Comparison of ENCODE assay signal across 12 mouse cellular contexts in genomic region chr5:121380692-121381091, GRCm38 (mm10). TPM values are rescaled to one million over a fixed set of nuclear protein-coding genes. Genes with fewer than 3 reads are reported as not detected.
DNase-seq lines count a peak whose midpoint lies in the region; ATAC-seq and TF ChIP-seq lines count a peak whose summit lies in the region.
"Had no signal": no experiment of that assay in that cellular context is flagged by ENCODE, and none has a peak within 500 bp of the region (broad histone marks: within the 10 kb centered on the region; RNA-seq: fewer than 3 reads in every experiment).

No protein-coding gene starts in this region.

- TF ChIP-seq CTCF in left cerebral cortex, adult 2 months (IDR thresholded peaks at IDR 0.05), result peak; percentile 50
- peak; percentile 52 to 74 for TF ChIP-seq CTCF in CH12.LX (conservative IDR thresholded peaks at IDR 0.05 in 1 of 2, IDR thresholded peaks at IDR 0.05 in 1 of 2; ENCODE audit: low read depth in 2 of 2, low read length in 2 of 2)

- no peaks in the 10 kb centered on the region for H3K27me3 ChIP-seq in CH12.LX (replicated peaks)
- H3K27me3 ChIP-seq: heart, embryonic 13.5 days had no signal

- H3K4me3 ChIP-seq in left cerebral cortex, adult 2 months, result no peak overlapping the region
- H3K4me3 ChIP-seq in CH12.LX (replicated peaks in 1 of 3; ENCODE audit: low read depth in 2 of 3, low read length in 2 of 3, poor library complexity in 1 of 3), result no peak overlapping the region
- H3K4me3 ChIP-seq: erythroblast, embryonic 14.5 days; heart, embryonic 13.5 days had no signal

- peaks cover 11 to 26% of the 10 kb centered on the region in 2 experiments for H3K4me1 ChIP-seq in CH12.LX (ENCODE audit: control insufficient read depth in 1 of 2, insufficient read depth in 2 of 2)

- TF ChIP-seq POLR2A in CH12.LX (IDR thresholded peaks at IDR 0.05; ENCODE audit: low read depth, low read length), result no peak

- H3K9me3 ChIP-seq in CH12.LX (replicated peaks; ENCODE audit: low read length), result peaks cover 7% of the 10 kb centered on the region

- peaks cover 19% of the 10 kb centered on the region for H3K79me2 ChIP-seq in CH12.LX (replicated peaks; ENCODE audit: control insufficient read depth, extremely low read depth, insufficient read depth, poor library complexity, severe bottlenecking)

- TF ChIP-seq RAD21 in CH12.LX (IDR thresholded peaks at IDR 0.05; ENCODE audit: low read depth, low read length), result peak; percentile 22

- H3K36me3 ChIP-seq in CH12.LX (replicated peaks in 1 of 2; ENCODE audit: control insufficient read depth in 1 of 2, insufficient read depth in 1 of 2, low read length in 1 of 2), result peaks cover 54 to 67% of the 10 kb centered on the region in 2 experiments

- in situ Hi-C loops in CH12.LX (cut with MboI; ENCODE audit: low pct_ligation_motif_present, low pct_unique_long_range_greater_than_20kb, low sequenced_read_pairs), result loop anchor here (5.0 kb wide), 1 partner anchor 83 kb away; no protein-coding TSS in a partner anchor

- no peak for ATAC-seq in CD4-positive, CD25-positive, alpha-beta regulatory T cell, adult 4 months
- ATAC-seq: hindbrain, embryonic 16.5 days had no signal

- H3K9ac ChIP-seq in CH12.LX (ENCODE audit: insufficient read depth, low read depth), result no peak overlapping the region
- H3K9ac ChIP-seq: heart, embryonic 13.5 days had no signal

- no peak overlapping the region for H3K27ac ChIP-seq in left cerebral cortex, adult 2 months
- H3K27ac ChIP-seq in CH12.LX (ENCODE audit: insufficient read depth, low read depth), result no peak overlapping the region
- H3K27ac ChIP-seq: heart, embryonic 13.5 days; macrophage had no signal

- no peak for TF ChIP-seq EP300 in CH12.LX (IDR thresholded peaks at IDR 0.05; ENCODE audit: low read length)

- intact Hi-C loops in left cerebral cortex, adult 2 months (cut with DNase I), result no loop called here

- DNase-seq in CD4-positive, CD25-positive, alpha-beta regulatory T cell, adult 2 months (ENCODE audit: low read depth, low spot score), result peak; percentile 38
- DNase-seq in left cerebral cortex, adult 2 months (ENCODE audit: extremely low spot score in 1 of 2, low spot score in 2 of 2), result no peak
- no peak for DNase-seq in left cerebral cortex, adult 9 months (ENCODE audit: low spot score in 2 of 2)
- no peak for DNase-seq in CH12.LX (ENCODE audit: extremely low read depth)
- DNase-seq in c-Kit-positive CD71-positive TER-119-positive erythroid progenitor cells, embryonic 14.5 days (ENCODE audit: low spot score), result peak; percentile 31
- DNase-seq in natural killer cell, adult 2 months (ENCODE audit: low spot score in 2 of 2), result no peak
- no peak for DNase-seq in urinary bladder, postnatal 4 days (ENCODE audit: low spot score in 2 of 2)

- H3K4me2 ChIP-seq in CH12.LX (ENCODE audit: insufficient read depth, low read depth, poor library complexity, severe bottlenecking), result no peak overlapping the region
- H3K4me2 ChIP-seq: heart, embryonic 13.5 days had no signal

- dilution Hi-C loops in CH12.LX (cut with MboI; ENCODE audit: extremely low pct_ligation_motif_present, extremely low pct_unique_long_range_greater_than_20kb, low sequenced_read_pairs), result no loop called here

TF ChIP-seq in CH12.LX, 34 proteins besides CTCF, POLR2A, EP300 and RAD21:
- no peak for TF ChIP-seq MAFK (IDR thresholded peaks at IDR 0.05; ENCODE audit: insufficient replicate concordance, low read length)
- TF ChIP-seq SMC3 (IDR thresholded peaks at IDR 0.05; ENCODE audit: low read depth, low read length), result peak; percentile 16; the same call in 1 of the 2 replicates
TF ChIP-seq in CH12.LX: peak in this region for 1.

RNA-seq across cellular contexts. Expression of gene Trafd1, which starts 4.7 kb away (rescaled TPM):
- 10 to 100 TPM; 37.5 to 58.0 TPM for polyA plus RNA-seq in CD4-positive, CD25-positive, alpha-beta regulatory T cell, adult 4 months (2017; shearing (Covaris generic))
- total RNA-seq in left cerebral cortex, adult 2 months (2021), result 10 to 100 TPM; 78.9 to 81.2 TPM
- total RNA-seq in CH12.LX (2012; rRNA removed) (41.8 and 42.3 TPM in 2 replicates), CH12.LX (2014; rRNA removed) (31.7 and 34.0 TPM in 2 replicates)
- polyA plus RNA-seq in CH12.LX (2012; ENCODE audit: insufficient read length, low read depth), result 52.8 and 52.9 TPM in 2 replicates

RNA-seq across cellular contexts. Expression of gene Naa25, which starts 17.0 kb away (rescaled TPM):
- polyA plus RNA-seq in CD4-positive, CD25-positive, alpha-beta regulatory T cell, adult 4 months (2017; shearing (Covaris generic)), result 10 to 100 TPM; 43.2 to 54.1 TPM
- 10 to 100 TPM; 42.9 to 43.3 TPM for total RNA-seq in left cerebral cortex, adult 2 months (2021)
- 41.3 and 44.1 TPM in 2 replicates for total RNA-seq in CH12.LX (2012; rRNA removed)
- total RNA-seq in CH12.LX (2014; rRNA removed), result 53.1 and 59.7 TPM in 2 replicates
- 60.3 and 66.0 TPM in 2 replicates for polyA plus RNA-seq in CH12.LX (2012; ENCODE audit: insufficient read length, low read depth)

Comparison
In these comparisons a context has a peak if more than half of its experiments do, and no peak if none do; other contexts are left out.
1. DNase-seq: peak in CD4-positive, CD25-positive, alpha-beta regulatory T cell, adult 2 months (single experiment) and c-Kit-positive CD71-positive TER-119-positive erythroid progenitor cells, embryonic 14.5 days (single experiment); none in left cerebral cortex, adult 2 months (0 of 2), left cerebral cortex, adult 9 months (0 of 2), CH12.LX (single experiment), natural killer cell, adult 2 months (0 of 2) and urinary bladder, postnatal 4 days (0 of 2).